In genomic region chr8:111595712-111596484, GRCm38 (mm10) we compare ENCODE assay signal across 8 mouse cellular contexts. TPM values are rescaled to one million over a fixed set of nuclear protein-coding genes. Genes with fewer than 3 reads are reported as not detected.
DNase-seq lines count a peak whose midpoint lies in the region; ATAC-seq lines count a peak whose summit lies in the region.

No protein-coding gene starts in this region.

- WGBS in heart, embryonic 14.5 days = 16% methylated on average over 15 of the region's 15 CpGs

- no peaks in the 10 kb centered on the region for H3K27me3 ChIP-seq in heart, embryonic 14.5 days (ENCODE audit: control insufficient read depth, insufficient read depth, low read length)

- peak overlapping the region; percentile 53; the same call in 1 of the 2 replicates for H3K9ac ChIP-seq in heart, embryonic 14.5 days (ENCODE audit: low read length)

- H3K9me3 ChIP-seq in heart, embryonic 14.5 days (ENCODE audit: control insufficient read depth, low read length) = no peaks in the 10 kb centered on the region

- H3K36me3 ChIP-seq in heart, embryonic 14.5 days (ENCODE audit: control insufficient read depth, insufficient read depth, low read length) = no peaks in the 10 kb centered on the region

- peak; percentile 73 for ATAC-seq in heart, embryonic 14.5 days (ENCODE audit: insufficient number of reproducible peaks, insufficient read depth, low FRiP score, low read depth)
- peak; percentile 86 for ATAC-seq in megakaryocyte-erythroid progenitor cell, adult 5-6 weeks (replicated peaks; ENCODE audit: low FRiP score, low TSS enrichment, poor library complexity, severe bottlenecking)

- H3K4me3 ChIP-seq in heart, embryonic 14.5 days (ENCODE audit: control insufficient read depth in 1 of 2, insufficient read depth in 1 of 2, low read depth in 1 of 2, low read length in 2 of 2) = peak overlapping the region; percentile 8 to 21; a peak in 3 of 4 replicates

- peak overlapping the region; percentile 62 for H3K4me2 ChIP-seq in heart, embryonic 14.5 days (ENCODE audit: low read length)

- H3K4me1 ChIP-seq in heart, embryonic 14.5 days (ENCODE audit: control insufficient read depth in 2 of 2, insufficient read depth in 2 of 2, low read length in 2 of 2) = peaks cover 32 to 79% of the 10 kb centered on the region in 2 experiments

- peak; percentile 19 to 21 for DNase-seq in layer of hippocampus, postnatal 10 days (ENCODE audit: low spot score in 2 of 2)
- DNase-seq in layer of hippocampus, adult 18-20 months (ENCODE audit: low spot score in 2 of 2) = no peak
- DNase-seq in adrenal gland, postnatal 36 days = peak; percentile 21 to 48
- DNase-seq in kidney, postnatal 25 days = peak; percentile 52 to 74
- DNase-seq in thymus, postnatal 14 days = peak; percentile 93
- DNase-seq in cerebellum, adult 11-12 months = no peak

- H3K27ac ChIP-seq in heart, embryonic 14.5 days (replicated peaks in 1 of 2; ENCODE audit: control insufficient read depth in 1 of 2, insufficient read depth in 1 of 2, low read depth in 2 of 2, low read length in 2 of 2) = peak overlapping the region; percentile 78 to 82

RNA-seq across cellular contexts. Expression of gene Ldhd, which starts 34.3 kb away (rescaled TPM):
- total RNA-seq in layer of hippocampus, postnatal 10 days (2021) = 1 to 10 TPM; 2.3 to 2.6 TPM
- total RNA-seq in layer of hippocampus, adult 18-20 months (2021) = 1 to 10 TPM; 7.0 to 8.3 TPM
- total RNA-seq in adrenal gland, postnatal 36 days (2021) = 10 to 100 TPM; 50.1 to 74.8 TPM
- 0.74 and 0.85 TPM in 2 replicates for polyA plus RNA-seq in heart, embryonic 14.5 days (2014; fragmentation: Nextera tagmentation; extraction: Ambion mirVana)
- 0.15 and 1.1 TPM in 2 replicates for total RNA-seq in megakaryocyte-erythroid progenitor cell, adult 5-6 weeks (2014; fragmentation: Nextera tagmentation)
- 0.09 and 0.15 TPM in 2 replicates for total RNA-seq in megakaryocyte-erythroid progenitor cell, adult 5-6 weeks (2017)

RNA-seq across cellular contexts. Expression of gene Zfp1, which starts 47.3 kb away (rescaled TPM):
- total RNA-seq in layer of hippocampus, postnatal 10 days (2021) = 10 to 100 TPM; 21.4 to 21.9 TPM
- 10 to 100 TPM; 21.1 to 22.2 TPM for total RNA-seq in layer of hippocampus, adult 18-20 months (2021)
- 1 to 10 TPM; 7.2 to 8.7 TPM for total RNA-seq in adrenal gland, postnatal 36 days (2021)
- 14.6 and 17.5 TPM in 2 replicates for polyA plus RNA-seq in heart, embryonic 14.5 days (2014; fragmentation: Nextera tagmentation; extraction: Ambion mirVana)
- 13.5 and 13.9 TPM in 2 replicates for total RNA-seq in megakaryocyte-erythroid progenitor cell, adult 5-6 weeks (2014; fragmentation: Nextera tagmentation)
- total RNA-seq in megakaryocyte-erythroid progenitor cell, adult 5-6 weeks (2017) = 3.6 and 11.5 TPM in 2 replicates

Comparison
In these comparisons a context has a peak if more than half of its experiments do, and no peak if none do; other contexts are left out.
1. DNase-seq: peak in layer of hippocampus, postnatal 10 days (2 of 2), adrenal gland, postnatal 36 days (2 of 2), kidney, postnatal 25 days (2 of 2) and thymus, postnatal 14 days (single experiment); none in layer of hippocampus, adult 18-20 months (0 of 2) and cerebellum, adult 11-12 months (single experiment).
2. RNA of gene Ldhd, which starts 34.3 kb away (total RNA-seq): 50.1 to 74.8 TPM in adrenal gland, postnatal 36 days; 7.0 to 8.3 TPM in layer of hippocampus, adult 18-20 months, 2.3 to 2.6 TPM in layer of hippocampus, postnatal 10 days and 0.09 to 1.1 TPM in megakaryocyte-erythroid progenitor cell, adult 5-6 weeks; every median in the first group is over 4 times any median in the second.